Mouse (Mus musculus) erythroblast, embryonic 14.5 days (primary cell): ENCODE results near the gene Rps12.

Experiments
- GATA1 ChIP-seq: IDR thresholded peaks from 2 replicates; pipeline ENCODE4 v1.6.1; 2012; ENCODE audit warnings: low read length, inconsistent platforms, mixed read lengths
- TAL1 ChIP-seq: IDR thresholded peaks from 3 replicates; pipeline ENCODE4 v1.6.1; 2012; ENCODE audit warnings: low read length, inconsistent platforms, mixed read lengths

- no peak for TF ChIP-seq GATA1
- no peak for TF ChIP-seq TAL1
Measured at GRCm38 (mm10) chr10:23795871-23796520, 8.9 kb upstream of the Rps12 start.
